Mouse (Mus musculus) bone marrow, adult 2 months (tissue): ENCODE results near the gene Aoc2.

Experiments
- CTCF ChIP-seq: fragments of 200-500 bp; IDR thresholded peaks from 2 replicates; pipeline ENCODE4 v1.5.1; 2011; ENCODE audit warnings: low read length, control low read depth; ENCODE audit not compliant: control insufficient read depth, insufficient read depth
- POLR2A ChIP-seq: fragments of 200-500 bp; IDR thresholded peaks from 2 replicates; pipeline ENCODE4 v1.6.1; 2011; ENCODE audit warnings: low read depth, mild to moderate bottlenecking, control low read depth, low read length, borderline replicate concordance; ENCODE audit not compliant: control insufficient read depth

- TF ChIP-seq POLR2A (no peak), CTCF (no peak)
Observed at GRCm38 (mm10) chr11:101307744-101308143, 17.1 kb upstream of the Aoc2 start.
